Mouse (Mus musculus): ENCODE results near the gene Got1. TPM values are rescaled to one million over a fixed set of nuclear protein-coding genes. Genes with fewer than 3 reads are reported as not detected.

Gene Got1
- polyA plus RNA-seq, 1 experiment from 2014 or later = 149 TPM

GRCm38 (mm10) chr19:43453025-43453424 lies 71.4 kb downstream of the Got1 start:
- no peaks in the 10 kb centered on the region for H3K27me3 ChIP-seq (ENCODE audit: control insufficient read depth, insufficient read depth, low read length)
- H3K4me3 ChIP-seq (ENCODE audit: control insufficient read depth in 1 of 2, insufficient read depth in 1 of 2, low read depth in 1 of 2, low read length in 2 of 2) = no peak overlapping the region
- no peaks in the 10 kb centered on the region for H3K4me1 ChIP-seq (ENCODE audit: control insufficient read depth in 2 of 2, insufficient read depth in 2 of 2, low read length in 2 of 2)
- H3K27ac ChIP-seq (replicated peaks in 1 of 2; ENCODE audit: control insufficient read depth in 1 of 2, insufficient read depth in 1 of 2, low read depth in 2 of 2, low read length in 2 of 2) = no peak overlapping the region
- no peak overlapping the region for H3K9ac ChIP-seq (ENCODE audit: low read length)
- no peak for ATAC-seq (ENCODE audit: insufficient number of reproducible peaks, insufficient read depth, low FRiP score, low read depth)
- H3K36me3 ChIP-seq (ENCODE audit: control insufficient read depth, insufficient read depth, low read length) = no peaks in the 10 kb centered on the region
- 31% methylated on average over 4 of the region's 4 CpGs for whole genome bisulfite sequencing
- no peaks in the 10 kb centered on the region for H3K9me3 ChIP-seq (ENCODE audit: control insufficient read depth, low read length)
- H3K4me2 ChIP-seq (ENCODE audit: low read length) = no peak overlapping the region

- H3K4me3 ChIP-seq (ENCODE audit: control insufficient read depth in 1 of 2, insufficient read depth in 1 of 2, low read depth in 1 of 2, low read length in 2 of 2) = no peak overlapping the region
- H3K27me3 ChIP-seq (ENCODE audit: control insufficient read depth, insufficient read depth, low read length) = no peaks in the 10 kb centered on the region
- no peaks in the 10 kb centered on the region for H3K9me3 ChIP-seq (ENCODE audit: control insufficient read depth, low read length)
- H3K36me3 ChIP-seq (ENCODE audit: control insufficient read depth, insufficient read depth, low read length) = no peaks in the 10 kb centered on the region
- no peak overlapping the region for H3K27ac ChIP-seq (replicated peaks in 1 of 2; ENCODE audit: control insufficient read depth in 1 of 2, insufficient read depth in 1 of 2, low read depth in 2 of 2, low read length in 2 of 2)
- no peak overlapping the region for H3K4me2 ChIP-seq (ENCODE audit: low read length)
- 71% methylated on average over 5 of the region's 5 CpGs for WGBS
- no peaks in the 10 kb centered on the region for H3K4me1 ChIP-seq (ENCODE audit: control insufficient read depth in 2 of 2, insufficient read depth in 2 of 2, low read length in 2 of 2)
- no peak overlapping the region for H3K9ac ChIP-seq (ENCODE audit: low read length)
- no peak for ATAC-seq (ENCODE audit: insufficient number of reproducible peaks, insufficient read depth, low FRiP score, low read depth)
Observed at GRCm38 (mm10) chr19:43452176-43452575, 72.2 kb downstream of the Got1 start.

- H3K36me3 ChIP-seq (ENCODE audit: control insufficient read depth, insufficient read depth, low read length) = no peaks in the 10 kb centered on the region
- H3K4me2 ChIP-seq (ENCODE audit: low read length) = no peak overlapping the region
- no peak overlapping the region for H3K4me3 ChIP-seq (ENCODE audit: control insufficient read depth in 1 of 2, insufficient read depth in 1 of 2, low read depth in 1 of 2, low read length in 2 of 2)
- H3K9me3 ChIP-seq (ENCODE audit: control insufficient read depth, low read length) = no peaks in the 10 kb centered on the region
- no peak overlapping the region for H3K27ac ChIP-seq (replicated peaks in 1 of 2; ENCODE audit: control insufficient read depth in 1 of 2, insufficient read depth in 1 of 2, low read depth in 2 of 2, low read length in 2 of 2)
- ATAC-seq (ENCODE audit: insufficient number of reproducible peaks, insufficient read depth, low FRiP score, low read depth) = no peak
- no peaks in the 10 kb centered on the region for H3K27me3 ChIP-seq (ENCODE audit: control insufficient read depth, insufficient read depth, low read length)
- H3K9ac ChIP-seq (ENCODE audit: low read length) = no peak overlapping the region
- 88% methylated on average over 10 of the region's 10 CpGs for WGBS
- no peaks in the 10 kb centered on the region for H3K4me1 ChIP-seq (ENCODE audit: control insufficient read depth in 2 of 2, insufficient read depth in 2 of 2, low read length in 2 of 2)
Observed at GRCm38 (mm10) chr19:43451563-43451962, 72.8 kb downstream of the Got1 start.

Other genes starting within 250 kb of the Got1 start
- 1.1 TPM in 2 replicates for gene Hpse2, start 136.2 kb downstream of the Got1 start, polyA plus RNA-seq (2014; fragmentation: Nextera tagmentation; extraction: Ambion mirVana)
- 0.08 and 0.32 TPM in 2 replicates for gene Cnnm1, start 84.2 kb downstream of the Got1 start, polyA plus RNA-seq (2014; fragmentation: Nextera tagmentation; extraction: Ambion mirVana)
- gene Nkx2-3, start 87.7 kb upstream of the Got1 start, polyA plus RNA-seq (2014; fragmentation: Nextera tagmentation; extraction: Ambion mirVana) = not detected in 2 replicates
- gene Slc25a28, start 150.3 kb upstream of the Got1 start, polyA plus RNA-seq (2014; fragmentation: Nextera tagmentation; extraction: Ambion mirVana) = 10.4 and 10.8 TPM in 2 replicates
- gene Entpd7, start 165.1 kb upstream of the Got1 start, polyA plus RNA-seq (2014; fragmentation: Nextera tagmentation; extraction: Ambion mirVana) = 6.9 TPM in 2 replicates
- 9.2 and 9.4 TPM in 2 replicates for gene Cutc, start 228.4 kb upstream of the Got1 start, polyA plus RNA-seq (2014; fragmentation: Nextera tagmentation; extraction: Ambion mirVana)
- gene Cox15, start 228.4 kb upstream of the Got1 start, polyA plus RNA-seq (2014; fragmentation: Nextera tagmentation; extraction: Ambion mirVana) = 10.0 and 11.3 TPM in 2 replicates

Measured in heart, embryonic 14.5 days (tissue).